Mouse (Mus musculus) testis, adult 2 months (tissue): Measurements from ENCODE around the gene Porcn.

ENCODE experiments used
- CTCF ChIP-seq: fragments of 200-500 bp; IDR thresholded peaks from 2 replicates; pipeline ENCODE4 v1.5.1; 2012; ENCODE audit warnings: low read depth, mild to moderate bottlenecking, inconsistent platforms, low read length, moderate library complexity; ENCODE audit not compliant: control insufficient read depth, insufficient read depth, insufficient replicate concordance
- POLR2A ChIP-seq: fragments of 200-500 bp; IDR thresholded peaks from 2 replicates; pipeline ENCODE4 v1.6.1; 2012; ENCODE audit warnings: low read depth, mild to moderate bottlenecking, inconsistent platforms, low read length, moderate library complexity; ENCODE audit not compliant: control insufficient read depth

- TF ChIP-seq CTCF (no peak), POLR2A (no peak)
Measured at GRCm38 (mm10) chrX:8205551-8205950, 774 bp downstream of the Porcn start.
